Mouse (Mus musculus): ENCODE measurements around the gene Ash1l.

The Ash1l gene

DNA sequence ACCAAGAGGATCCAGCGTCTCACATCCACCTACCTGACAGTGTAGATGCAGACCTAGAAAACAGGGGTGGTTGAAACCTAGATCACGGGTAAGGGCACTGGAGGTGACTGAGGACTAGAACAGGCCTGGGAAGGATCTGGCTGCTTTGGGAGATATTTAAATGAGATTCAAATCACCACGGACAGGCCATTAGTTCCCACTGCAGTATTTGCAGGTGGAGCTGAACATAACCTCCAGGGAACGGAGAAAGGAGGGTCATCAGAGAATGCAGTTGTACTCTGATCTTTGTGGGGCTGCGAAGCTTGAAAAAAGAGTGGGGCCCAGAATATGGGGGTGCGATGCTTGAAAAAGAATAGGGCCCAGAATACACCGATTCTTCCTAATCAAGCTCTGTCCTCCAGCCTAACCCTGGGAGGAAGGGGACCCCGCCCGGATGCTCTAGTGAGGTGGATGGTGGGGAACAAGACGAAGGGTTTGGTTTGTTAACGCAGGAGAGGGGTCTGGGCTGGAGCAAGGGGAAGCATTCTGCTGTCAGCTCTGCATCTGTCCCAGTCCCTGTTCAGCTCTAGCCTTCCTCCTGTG, 142.2 kb downstream of the Ash1l start:
- peak in 1 of 2 experiments; percentile 12 for DNase-seq

DNA sequence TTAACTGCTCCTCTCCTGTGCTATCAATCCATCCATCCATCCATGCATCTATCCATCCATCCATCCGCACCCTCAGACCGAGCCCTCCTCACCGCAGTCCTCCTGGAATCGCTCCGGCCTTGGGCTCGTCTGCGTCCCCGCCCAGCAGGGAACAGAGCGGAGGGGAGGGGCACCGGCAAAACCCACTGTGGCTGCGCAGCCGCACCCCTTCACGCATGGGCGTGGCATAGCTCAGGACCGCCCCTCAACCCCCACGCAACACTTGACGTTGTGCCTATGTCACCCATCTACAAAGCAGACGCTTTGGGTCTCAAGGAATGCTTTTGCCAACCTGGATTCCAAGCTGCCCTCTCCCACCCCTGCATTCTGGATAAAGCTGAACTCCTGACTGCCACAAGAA, 142.8 kb downstream of the Ash1l start, which contains the start of gene Rusc1:
Gene Rusc1, minus strand, starts transcription at position 137 of the 400 bp plus-strand sequence.
- peak; percentile 92 to 94 for DNase-seq

DNA sequence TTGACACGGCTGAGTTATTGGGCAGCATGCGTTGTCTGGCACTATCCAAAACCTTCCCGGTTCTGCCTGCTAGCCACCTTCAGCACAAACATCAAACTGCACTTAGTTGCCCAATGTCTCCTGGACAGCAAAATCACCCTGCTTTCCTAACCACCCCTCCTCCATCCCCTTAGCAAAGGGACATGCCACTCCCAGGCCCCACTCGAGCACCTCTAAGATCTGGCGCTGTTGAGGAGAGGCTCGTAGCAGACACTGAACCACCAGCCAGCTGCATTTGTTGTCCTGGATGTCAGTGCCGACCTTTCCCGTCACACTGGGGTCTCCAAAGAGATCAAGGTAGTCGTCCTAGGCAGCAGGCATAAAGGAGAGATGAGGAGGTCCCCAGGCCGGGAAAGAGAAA, 143.6 kb downstream of the Ash1l start:
- no peak for DNase-seq

DNA sequence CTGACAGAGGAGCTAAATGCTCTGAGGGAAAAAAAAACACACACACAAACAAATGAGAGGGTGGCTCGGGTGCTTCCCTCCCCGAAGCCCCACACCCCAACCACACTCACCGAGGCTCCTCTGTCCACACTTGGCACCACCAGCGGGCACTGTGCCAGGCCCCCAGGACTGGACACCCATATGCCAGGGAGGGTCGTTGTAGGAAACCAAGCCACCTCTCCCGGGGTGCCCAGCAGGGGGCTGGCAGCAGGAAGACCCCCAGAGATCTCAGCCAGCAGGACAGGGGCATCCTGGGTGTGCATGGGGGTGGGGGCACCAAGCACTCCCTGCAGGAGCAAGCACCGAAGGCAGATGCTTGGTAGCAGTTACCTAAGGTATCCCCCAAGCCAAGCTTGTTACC, 150.4 kb downstream of the Ash1l start, which contains the start of gene Gm43738:
Gene Gm43738, minus strand, starts transcription at position 289 of the 400 bp plus-strand sequence.
- DNase-seq: peak in 1 of 2 experiments; percentile 31

DNA sequence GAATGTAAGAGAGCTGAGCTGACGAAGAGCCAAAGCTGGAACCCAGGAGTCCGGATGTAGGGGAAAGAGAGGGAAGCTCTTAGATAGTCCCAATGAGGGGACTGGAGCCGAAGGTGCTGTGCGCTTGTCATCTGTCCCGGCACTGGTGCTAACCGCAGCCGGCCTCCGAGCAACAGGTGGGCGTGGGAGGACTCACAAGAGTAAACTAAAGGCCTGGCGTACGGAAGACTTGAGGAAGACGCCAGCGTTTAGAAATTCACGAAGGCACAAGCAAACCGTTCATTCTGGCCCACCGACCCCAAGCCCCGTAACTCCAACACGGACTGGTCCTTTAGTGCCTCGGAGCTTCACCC, 151.0 kb downstream of the Ash1l start:
- DNase-seq: no peak

DNA sequence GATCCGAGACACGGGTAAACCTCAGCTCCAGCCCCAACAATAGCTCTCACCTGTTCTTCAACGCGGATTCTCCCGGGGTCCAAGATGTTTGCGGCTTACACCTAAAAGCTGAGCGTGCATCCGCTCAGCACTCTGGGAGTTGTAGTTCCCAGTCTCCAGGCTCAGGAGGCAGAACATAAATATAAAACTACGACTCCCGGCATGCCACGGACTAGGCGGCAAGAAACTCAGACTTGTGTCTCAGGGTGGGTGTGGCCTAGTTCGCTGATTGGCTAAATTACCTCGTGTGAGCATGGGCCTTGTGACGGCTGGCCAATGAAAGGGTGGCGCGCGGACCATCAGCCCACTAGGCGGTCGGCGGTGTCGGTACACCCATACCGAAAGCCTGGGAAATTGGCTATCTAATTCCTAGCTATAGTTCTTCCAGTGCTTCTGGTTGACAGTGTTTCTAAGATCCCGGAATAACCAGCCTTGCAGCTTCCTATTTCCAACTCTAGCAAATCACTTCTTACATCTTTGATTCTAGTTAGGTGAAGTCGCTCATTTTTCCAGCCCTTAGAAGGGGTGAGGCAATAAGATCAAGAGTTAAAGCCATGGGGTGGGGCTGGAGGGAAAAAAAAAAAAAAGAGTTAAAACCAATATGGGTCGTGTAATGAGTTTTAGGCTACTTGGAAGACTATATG, 151.5 kb downstream of the Ash1l start, which contains the start of gene Fdps:
Gene Fdps, minus strand, starts transcription at position 148 of the 683 bp plus-strand sequence.
- peak; percentile 94 to 97 for DNase-seq

DNA sequence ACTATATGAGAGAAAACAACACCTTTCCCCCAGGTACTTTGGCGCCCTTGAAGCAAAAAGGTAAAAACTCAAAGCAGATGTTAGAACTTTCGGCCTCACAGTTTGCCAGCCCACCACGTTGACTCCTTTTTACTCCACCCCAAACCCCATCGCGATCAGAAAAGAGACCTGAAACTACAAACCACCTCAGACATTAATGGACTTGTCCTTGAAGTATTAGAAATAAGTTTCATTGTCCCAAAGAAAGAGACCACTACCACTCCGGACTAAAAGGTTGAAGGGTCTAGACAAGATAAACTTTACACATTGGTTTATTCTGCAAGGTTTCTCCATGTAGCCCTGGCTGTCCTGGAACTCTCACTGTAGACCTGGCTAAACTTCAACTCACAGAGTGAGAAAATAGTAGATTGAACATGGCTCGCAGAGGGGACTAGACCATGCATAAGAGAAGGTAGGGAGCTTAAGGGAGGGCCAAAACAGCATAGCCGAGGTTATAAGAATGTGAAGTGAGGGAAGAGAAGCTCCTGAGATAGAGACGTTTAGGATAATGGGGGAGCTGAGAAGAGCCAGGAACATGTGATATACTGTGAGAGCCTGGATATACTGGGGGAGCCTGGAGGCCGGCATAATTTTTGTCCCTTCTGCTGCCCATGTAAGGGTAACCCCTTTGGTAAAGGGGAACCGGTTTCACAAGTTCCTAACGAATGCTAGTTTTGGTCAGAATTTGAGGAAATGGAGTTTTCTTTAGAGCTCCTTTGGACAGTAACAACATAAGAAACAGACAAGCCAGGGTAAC, 152.3 kb downstream of the Ash1l start:
- no peak for DNase-seq

DNA sequence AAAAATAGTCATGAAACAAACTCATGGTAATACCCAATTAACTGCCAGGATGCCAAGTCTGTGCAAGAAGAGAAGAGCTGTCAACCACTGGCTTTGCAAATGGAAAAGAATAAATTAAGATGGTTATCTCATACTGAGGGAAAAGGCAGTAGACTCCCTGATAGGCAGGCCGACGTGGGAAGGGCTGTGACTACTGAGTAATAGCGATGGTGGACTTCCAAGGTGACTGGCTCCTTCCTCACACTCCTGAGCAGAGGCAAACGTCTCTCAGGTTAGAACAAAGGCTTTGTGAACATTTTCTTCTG, 152.8 kb downstream of the Ash1l start:
- no peak for DNase-seq

DNA sequence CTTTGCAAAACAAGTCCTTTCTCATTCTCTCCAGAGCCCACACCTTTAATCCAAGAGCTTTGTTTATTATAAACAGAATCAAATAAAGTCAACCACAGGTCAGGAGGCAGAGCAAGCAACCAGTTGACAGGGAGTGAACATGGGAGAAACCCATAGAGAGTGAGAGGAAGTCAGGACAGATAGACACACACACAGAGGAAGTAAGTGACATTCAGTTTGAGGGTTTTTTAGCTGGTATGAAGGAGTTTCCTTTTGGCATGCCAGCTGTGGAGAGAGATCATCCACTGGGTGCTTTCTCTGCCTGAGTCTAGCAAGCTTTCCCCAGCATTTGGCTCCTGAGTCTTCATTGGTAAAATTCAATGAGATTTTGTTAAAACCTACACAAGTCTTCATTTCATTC, 156.5 kb downstream of the Ash1l start:
- no peak for DNase-seq

DNA sequence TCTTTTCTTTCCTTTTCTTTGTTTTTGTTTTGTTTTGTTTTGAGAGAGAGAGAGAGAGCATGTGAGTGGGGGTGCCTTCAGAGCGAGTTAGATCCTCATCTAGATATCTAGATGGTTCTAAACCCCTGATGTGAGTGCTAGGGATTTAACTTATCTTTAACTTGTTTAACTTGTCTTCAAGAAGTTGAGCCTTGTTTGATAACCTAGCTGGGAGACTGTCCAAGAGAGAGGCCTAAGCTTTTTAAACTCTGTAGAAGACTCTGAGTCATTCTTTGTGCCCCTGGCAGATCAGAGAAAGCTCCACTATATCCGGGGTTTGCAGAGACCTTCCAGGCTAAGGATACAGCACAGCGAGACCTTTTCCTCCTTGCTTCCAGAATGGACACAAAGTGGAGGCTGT, 157.1 kb downstream of the Ash1l start:
- DNase-seq: no peak

DNA sequence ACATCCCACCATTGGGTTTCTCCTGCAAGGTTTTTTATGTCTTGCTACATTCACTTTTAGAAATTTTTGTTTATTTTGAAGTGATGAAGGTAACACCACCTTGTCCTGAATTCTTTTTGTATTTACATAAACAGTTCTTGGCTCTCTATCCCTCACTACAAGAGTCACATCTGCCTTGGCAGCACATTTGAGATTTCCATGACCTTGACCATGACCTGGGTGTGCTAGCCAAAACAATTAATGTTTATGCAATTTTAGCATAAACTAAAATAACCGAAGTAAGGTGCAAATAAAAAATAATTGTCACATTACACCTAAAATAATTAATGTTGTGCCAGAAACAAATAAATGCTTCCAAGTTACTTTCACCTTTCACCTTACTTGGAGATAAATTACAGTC, 157.7 kb downstream of the Ash1l start:
- DNase-seq: no peak

DNA sequence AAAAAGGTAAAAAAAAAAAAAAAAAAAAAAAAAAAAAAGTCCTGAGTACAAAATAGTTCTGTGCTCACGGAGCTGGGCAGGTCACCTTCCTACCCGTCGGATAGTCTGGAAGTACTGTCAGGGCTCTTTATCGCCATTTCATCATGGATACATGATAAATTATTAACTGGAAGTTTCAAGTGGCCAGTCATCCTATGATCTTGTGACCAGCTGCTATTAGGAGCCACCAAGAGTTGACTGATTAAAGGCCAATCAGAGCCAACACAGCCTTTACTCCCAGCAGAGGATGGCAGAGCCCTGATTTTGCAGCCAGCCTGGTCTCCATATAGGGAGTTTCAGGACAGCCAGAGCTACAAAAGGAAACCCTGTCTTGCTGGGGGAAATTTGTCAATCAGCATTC, 162.6 kb downstream of the Ash1l start:
- no peak for DNase-seq

DNA sequence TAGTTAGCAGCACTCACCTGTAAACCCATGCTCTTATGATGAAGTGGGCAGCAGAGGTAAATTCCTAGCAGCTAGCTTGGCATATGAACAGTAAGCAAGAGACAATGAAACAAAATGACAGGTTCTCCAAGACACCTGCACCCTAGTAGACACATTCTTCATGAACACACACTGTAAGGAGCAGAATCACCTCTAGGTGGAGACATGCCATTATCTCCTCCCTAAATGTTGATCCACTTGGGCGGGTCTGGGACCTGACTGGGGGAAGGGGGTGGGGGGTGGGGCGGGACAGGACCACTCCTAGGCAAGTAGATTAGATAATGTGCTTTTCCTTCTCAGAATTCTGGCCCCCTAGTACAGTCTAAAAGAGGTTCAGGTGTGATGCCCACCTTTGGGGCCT, 165.1 kb downstream of the Ash1l start:
- DNase-seq: no peak

DNA sequence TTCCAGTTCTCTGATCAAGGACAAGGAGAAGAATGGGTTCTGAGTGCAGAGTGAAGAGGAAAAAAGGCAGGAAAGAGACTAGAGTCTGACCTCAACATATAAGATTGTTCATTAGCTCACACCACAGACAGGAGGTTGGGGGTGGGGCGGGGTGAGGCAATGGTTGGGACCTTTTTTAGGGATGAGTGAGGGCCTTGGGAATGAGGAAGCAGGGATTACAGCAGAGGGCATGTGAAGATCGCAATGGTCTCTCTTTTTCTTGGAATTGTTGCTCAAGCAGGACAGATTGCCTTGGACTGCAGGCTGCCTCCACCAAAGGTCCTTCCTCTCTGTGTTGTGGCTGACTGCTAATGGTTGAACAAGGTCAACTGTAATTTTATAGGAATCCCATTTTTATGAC, 172.9 kb downstream of the Ash1l start:
- DNase-seq: peak in 1 of 2 experiments; percentile 42

DNA sequence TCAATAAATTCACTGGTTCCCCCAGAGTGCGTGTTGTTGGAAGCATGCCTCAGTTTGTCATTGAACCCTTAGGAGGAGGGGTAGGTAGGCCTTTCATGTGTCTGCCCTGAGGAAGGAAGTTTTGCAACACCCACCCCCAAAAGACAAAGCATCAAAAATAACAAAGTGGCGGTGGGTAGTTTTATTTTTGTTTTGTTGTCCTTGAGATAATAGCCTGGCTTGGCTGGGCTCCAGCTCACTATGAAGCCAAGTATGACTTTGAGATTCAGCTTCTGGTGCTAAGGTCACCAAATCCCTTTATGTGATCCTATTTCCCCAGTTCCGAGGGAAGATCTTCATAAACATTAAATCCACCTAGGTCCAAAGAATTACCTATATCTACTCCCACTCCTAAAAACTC, 173.8 kb downstream of the Ash1l start:
- peak in 1 of 2 experiments; percentile 34 for DNase-seq

DNA sequence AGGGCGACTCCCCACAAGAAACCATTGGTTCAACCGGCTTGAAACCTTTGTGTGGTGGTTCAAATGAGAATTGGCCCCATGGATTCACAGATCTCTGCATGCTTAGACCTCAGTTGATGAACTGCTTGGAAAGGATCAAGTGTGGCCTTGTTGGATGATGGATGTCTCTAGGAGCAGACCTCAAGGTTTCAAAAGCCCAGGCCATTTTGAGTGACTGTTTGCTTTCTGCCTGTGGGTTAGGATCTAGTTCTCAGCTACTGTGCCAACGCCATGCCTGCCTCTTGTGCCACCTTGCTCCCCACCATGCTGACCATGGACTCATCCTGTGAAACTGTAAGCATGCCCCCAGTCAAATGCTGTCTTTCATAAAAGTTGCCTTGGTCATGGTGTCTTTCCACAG, 175.6 kb downstream of the Ash1l start:
- DNase-seq: no peak
